Mouse (Mus musculus) forebrain, embryonic 12.5 days (tissue): ENCODE results near the gene Zbtb20. TPM values are rescaled to one million over a fixed set of nuclear protein-coding genes. Genes with fewer than 3 reads are reported as not detected.

Experiments used
- ATAC-seq: fragments of 200-750 bp; cut with Nextera tagmentation; 2 replicates; pipeline ENCODE4 v1.8.0; 2017; ENCODE audit warnings: moderate TSS enrichment; ENCODE audit not compliant: low FRiP score
- H3K27ac ChIP-seq: fragments of 300-500 bp; sonication (generic); 2 replicates; pipeline ENCODE4 v1.5.1; 2016; ENCODE audit warnings: mild to moderate bottlenecking
- H3K27me3 ChIP-seq: fragments of 300-500 bp; sonication (generic); 2 replicates; pipeline ENCODE4 v1.6.1; 2016; ENCODE audit warnings: mild to moderate bottlenecking
- H3K36me3 ChIP-seq: fragments of 300-500 bp; sonication (generic); replicated peaks from 2 replicates; pipeline ENCODE4 v1.6.1; 2016; ENCODE audit warnings: mild to moderate bottlenecking
- H3K4me1 ChIP-seq: fragments of 300-500 bp; sonication (generic); 2 replicates; pipeline ENCODE4 v1.6.1; 2016
- H3K4me2 ChIP-seq: fragments of 300-500 bp; sonication (generic); 2 replicates; pipeline ENCODE4 v1.6.1; 2016; ENCODE audit warnings: mild to moderate bottlenecking, moderate library complexity
- H3K4me3 ChIP-seq: fragments of 300-500 bp; sonication (generic); replicated peaks from 2 replicates; pipeline ENCODE4 v1.5.1; 2016; ENCODE audit warnings: mild to moderate bottlenecking
- H3K9ac ChIP-seq: fragments of 300-500 bp; sonication (generic); 2 replicates; pipeline ENCODE4 v1.6.1; 2016; ENCODE audit warnings: mild to moderate bottlenecking
- H3K9me3 ChIP-seq: fragments of 300-500 bp; sonication (generic); 2 replicates; pipeline ENCODE4 v1.6.1; 2016
- WGBS: fragments of 180-500 bp; shearing (Covaris S2); methylation state at CpG from one replicate; pipeline ENCODE4 v1.1.7; 2016; 5-methylcytosine and 5-hydroxymethylcytosine counted together
- polyA plus RNA-seq: library from polyadenylated mRNA; unstranded; fragments of >200 nt; fragmentation: Nextera tagmentation; extraction: Ambion mirVana; gene quantifications from 2 replicates; pipeline ENCODE4 v1.2.1, GENCODE M21; 2016

The Zbtb20 gene
- polyA plus RNA-seq, 1 experiment from 2014 or later: 73.6 TPM

GRCm38 (mm10) chr16:43463684-43464475 is 588.2 kb downstream of the Zbtb20 start:
- peaks cover 25% of the 10 kb centered on the region for H3K4me1 ChIP-seq
- H3K9ac ChIP-seq: no peak overlapping the region
- H3K4me3 ChIP-seq: no peak overlapping the region
- 0 out of 2 replicates have a peak overlapping the region, but pooled peaks have one; percentile 31 for H3K27ac ChIP-seq
- H3K4me2 ChIP-seq: no peak overlapping the region
- ATAC-seq: peak; percentile 73
- H3K9me3 ChIP-seq: no peaks in the 10 kb centered on the region
- 37% methylated on average over 13 of the region's 13 CpGs for WGBS
- H3K27me3 ChIP-seq: no peaks in the 10 kb centered on the region
- H3K36me3 ChIP-seq: no peaks in the 10 kb centered on the region

GRCm38 (mm10) chr16:43464476-43465080 is 588.9 kb downstream of the Zbtb20 start:
- no peak overlapping the region for H3K4me2 ChIP-seq
- no peaks in the 10 kb centered on the region for H3K27me3 ChIP-seq
- H3K4me3 ChIP-seq: no peak overlapping the region
- 65% methylated on average over 10 of the region's 10 CpGs for WGBS
- H3K4me1 ChIP-seq: peaks cover 25% of the 10 kb centered on the region
- H3K9ac ChIP-seq: no peak overlapping the region
- H3K27ac ChIP-seq: no peak overlapping the region
- no peaks in the 10 kb centered on the region for H3K9me3 ChIP-seq
- no peaks in the 10 kb centered on the region for H3K36me3 ChIP-seq
- ATAC-seq: no peak

GRCm38 (mm10) chr16:43465368-43465839 is 589.7 kb downstream of the Zbtb20 start:
- 71% methylated on average over 3 of the region's 3 CpGs for WGBS
- Histone ChIP-seq H3K9ac (no peak overlapping the region), H3K4me1 (peaks cover 25% of the 10 kb centered on the region), H3K4me2 (no peak overlapping the region), H3K4me3 (no peak overlapping the region), H3K27me3 (no peaks in the 10 kb centered on the region), H3K9me3 (no peaks in the 10 kb centered on the region), H3K36me3 (no peaks in the 10 kb centered on the region), H3K27ac (no peak overlapping the region)
- ATAC-seq: no peak

- ATAC-seq: no peak
- H3K9me3 ChIP-seq: no peaks in the 10 kb centered on the region
- 84% methylated on average over 9 of the region's 9 CpGs for WGBS
- no peak overlapping the region for H3K4me2 ChIP-seq
- H3K27ac ChIP-seq: no peak overlapping the region
- no peaks in the 10 kb centered on the region for H3K27me3 ChIP-seq
- peaks cover 25% of the 10 kb centered on the region for H3K4me1 ChIP-seq
- H3K4me3 ChIP-seq: no peak overlapping the region
- no peak overlapping the region for H3K9ac ChIP-seq
- no peaks in the 10 kb centered on the region for H3K36me3 ChIP-seq
Observed at GRCm38 (mm10) chr16:43465921-43466748, 590.5 kb downstream of the Zbtb20 start.

- H3K27me3 ChIP-seq: no peaks in the 10 kb centered on the region
- no peak overlapping the region for H3K4me3 ChIP-seq
- H3K36me3 ChIP-seq: no peaks in the 10 kb centered on the region
- ATAC-seq: no peak
- H3K27ac ChIP-seq: no peak overlapping the region
- no peak overlapping the region for H3K9ac ChIP-seq
- WGBS: 70% methylated on average over 2 of the region's 2 CpGs
- H3K9me3 ChIP-seq: no peaks in the 10 kb centered on the region
- no peak overlapping the region for H3K4me2 ChIP-seq
- H3K4me1 ChIP-seq: peaks cover 25% of the 10 kb centered on the region
Observed at GRCm38 (mm10) chr16:43466749-43467065, 591.0 kb downstream of the Zbtb20 start.

- 83% methylated on average over 3 of the region's 3 CpGs for WGBS
- H3K27me3 ChIP-seq: no peaks in the 10 kb centered on the region
- H3K4me1 ChIP-seq: no peaks in the 10 kb centered on the region
- H3K4me2 ChIP-seq: no peak overlapping the region
- no peak overlapping the region for H3K9ac ChIP-seq
- no peaks in the 10 kb centered on the region for H3K9me3 ChIP-seq
- H3K4me3 ChIP-seq: no peak overlapping the region
- H3K27ac ChIP-seq: no peak overlapping the region
- no peak for ATAC-seq
- H3K36me3 ChIP-seq: no peaks in the 10 kb centered on the region
Observed at GRCm38 (mm10) chr16:43471060-43471459, 595.4 kb downstream of the Zbtb20 start.

GRCm38 (mm10) chr16:43474941-43475728 is 599.5 kb downstream of the Zbtb20 start:
- 84% methylated on average over 11 of the region's 11 CpGs for WGBS
- Histone ChIP-seq H3K4me3 (no peak overlapping the region), H3K9me3 (no peaks in the 10 kb centered on the region), H3K36me3 (no peaks in the 10 kb centered on the region), H3K27ac (no peak overlapping the region), H3K27me3 (no peaks in the 10 kb centered on the region), H3K4me2 (no peak overlapping the region), H3K9ac (no peak overlapping the region), H3K4me1 (no peaks in the 10 kb centered on the region)
- ATAC-seq: no peak

GRCm38 (mm10) chr16:43476921-43477320 is 601.2 kb downstream of the Zbtb20 start:
- Histone ChIP-seq H3K4me3 (no peak overlapping the region), H3K4me1 (no peaks in the 10 kb centered on the region), H3K4me2 (no peak overlapping the region), H3K27ac (no peak overlapping the region), H3K9ac (no peak overlapping the region), H3K9me3 (no peaks in the 10 kb centered on the region), H3K36me3 (no peaks in the 10 kb centered on the region), H3K27me3 (no peaks in the 10 kb centered on the region)
- no peak for ATAC-seq
- 84% methylated on average over 3 of the region's 3 CpGs for WGBS

- Histone ChIP-seq H3K9ac (no peak overlapping the region), H3K27me3 (no peaks in the 10 kb centered on the region), H3K4me1 (no peaks in the 10 kb centered on the region), H3K36me3 (no peaks in the 10 kb centered on the region), H3K4me3 (no peak overlapping the region), H3K9me3 (no peaks in the 10 kb centered on the region), H3K27ac (no peak overlapping the region), H3K4me2 (no peak overlapping the region)
- WGBS: 80% methylated on average over 1 of the region's 1 CpGs
- ATAC-seq: no peak
Observed at GRCm38 (mm10) chr16:43478352-43478751, 602.7 kb downstream of the Zbtb20 start.

- Histone ChIP-seq H3K4me2 (no peak overlapping the region), H3K4me3 (no peak overlapping the region), H3K9ac (no peak overlapping the region), H3K4me1 (no peaks in the 10 kb centered on the region), H3K27ac (no peak overlapping the region), H3K27me3 (no peaks in the 10 kb centered on the region), H3K36me3 (no peaks in the 10 kb centered on the region), H3K9me3 (no peaks in the 10 kb centered on the region)
- WGBS: 79% methylated on average over 6 of the region's 6 CpGs
- ATAC-seq: no peak
Observed at GRCm38 (mm10) chr16:43480532-43480931, 604.9 kb downstream of the Zbtb20 start.

- 54% methylated on average over 3 of the region's 3 CpGs for WGBS
- H3K4me2 ChIP-seq: no peak overlapping the region
Observed at GRCm38 (mm10) chr16:43482125-43482524, 606.4 kb downstream of the Zbtb20 start.

GRCm38 (mm10) chr16:43482738-43483137 is 607.1 kb downstream of the Zbtb20 start:
- WGBS: 89% methylated on average over 2 of the region's 2 CpGs
- no peak for ATAC-seq
- Histone ChIP-seq H3K9me3 (no peaks in the 10 kb centered on the region), H3K4me1 (no peaks in the 10 kb centered on the region), H3K4me3 (no peak overlapping the region), H3K9ac (no peak overlapping the region), H3K4me2 (no peak overlapping the region), H3K27ac (no peak overlapping the region), H3K27me3 (no peaks in the 10 kb centered on the region), H3K36me3 (no peaks in the 10 kb centered on the region)

More at GRCm38 (mm10) chr16:43482125-43482524, 606.4 kb downstream of the Zbtb20 start:
- Histone ChIP-seq H3K9ac (no peak overlapping the region), H3K36me3 (no peaks in the 10 kb centered on the region), H3K27me3 (no peaks in the 10 kb centered on the region), H3K4me3 (no peak overlapping the region), H3K27ac (no peak overlapping the region), H3K4me1 (no peaks in the 10 kb centered on the region), H3K9me3 (no peaks in the 10 kb centered on the region)
- ATAC-seq: no peak
